Mouse (Mus musculus): Measurements from ENCODE around the gene Spc25. TPM values are rescaled to one million over a fixed set of nuclear protein-coding genes. Genes with fewer than 3 reads are reported as not detected.

Gene Spc25
- 149 and 180 TPM in 2 replicates for polyA plus RNA-seq (2015; fragmentation: Nextera tagmentation; extraction: Ambion mirVana)

- ATAC-seq (ENCODE audit: low read depth) (peak; percentile 96), DNase-seq (peak; percentile 90)
- peak within 1 kb of the TSS; percentile 89 for H3K27ac ChIP-seq
- H3K4me2 ChIP-seq, result peak within 1 kb of the TSS; percentile 80
- no peaks in the 10 kb centered on the region for H3K27me3 ChIP-seq
- peak within 1 kb of the TSS; percentile 94 for H3K4me3 ChIP-seq (replicated peaks)
- no peaks in the 10 kb centered on the region for H3K9me3 ChIP-seq (replicated peaks)
- H3K4me1 ChIP-seq (replicated peaks), result peaks cover 26% of the 10 kb centered on the region
- peak within 1 kb of the TSS; percentile 97 for H3K9ac ChIP-seq
- H3K36me3 ChIP-seq, result peaks cover 25% of the 10 kb centered on the region
- under 1% methylated on average over 46 of the region's 46 CpGs for WGBS (ENCODE audit: insufficient replicate concordance)
Measured at GRCm38 (mm10) chr2:69205791-69206351, at the start of gene Spc25. Gene Spc25 (minus strand): TSS chr2:69206194.

GRCm38 (mm10) chr2:69248221-69248755 is 42.3 kb upstream of the Spc25 start:
- ATAC-seq (ENCODE audit: low read depth), result no peak

DNA sequence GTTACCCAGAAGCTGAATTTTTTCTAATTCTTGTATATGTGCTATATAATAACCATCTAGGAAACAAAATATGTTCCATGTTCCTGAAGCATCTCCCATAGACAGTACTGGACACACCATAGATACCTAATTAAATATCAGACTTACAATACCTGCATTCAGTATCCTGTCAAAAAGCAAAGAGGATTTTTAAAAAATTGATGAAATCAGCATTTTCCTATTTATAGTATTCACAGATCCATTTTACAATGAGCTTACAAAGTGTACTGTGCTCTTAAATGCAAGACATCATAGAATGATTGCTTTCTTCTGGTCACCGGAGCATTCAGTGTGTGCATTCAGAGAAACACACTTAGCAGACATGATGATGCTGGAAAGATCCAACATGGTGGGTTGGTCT is 41.1 kb upstream of the Spc25 start:
- Histone ChIP-seq H3K27me3 (no peaks in the 10 kb centered on the region), H3K36me3 (no peaks in the 10 kb centered on the region), H3K9me3 (replicated peaks) (no peaks in the 10 kb centered on the region), H3K4me3 (replicated peaks) (no peak overlapping the region), H3K4me2 (no peak overlapping the region), H3K27ac (no peak overlapping the region), H3K4me1 (replicated peaks) (no peaks in the 10 kb centered on the region), H3K9ac (no peak overlapping the region)
- 72% methylated on average over 1 of the region's 1 CpGs for WGBS (ENCODE audit: insufficient replicate concordance)
- no peak for DNase-seq
- no peak for ATAC-seq (ENCODE audit: low read depth)

More at GRCm38 (mm10) chr2:69248221-69248755, 42.3 kb upstream of the Spc25 start:
- Histone ChIP-seq H3K4me3 (replicated peaks) (no peak overlapping the region), H3K4me1 (replicated peaks) (no peaks in the 10 kb centered on the region), H3K36me3 (0 out of 2 replicates have a peak, but pooled peaks cover 4% of the 10 kb centered on the region), H3K9me3 (replicated peaks) (no peaks in the 10 kb centered on the region), H3K9ac (no peak overlapping the region), H3K27me3 (no peaks in the 10 kb centered on the region), H3K4me2 (no peak overlapping the region), H3K27ac (no peak overlapping the region)
- DNase-seq, result no peak
- 65% methylated on average over 16 of the region's 16 CpGs for WGBS (ENCODE audit: insufficient replicate concordance)

DNA sequence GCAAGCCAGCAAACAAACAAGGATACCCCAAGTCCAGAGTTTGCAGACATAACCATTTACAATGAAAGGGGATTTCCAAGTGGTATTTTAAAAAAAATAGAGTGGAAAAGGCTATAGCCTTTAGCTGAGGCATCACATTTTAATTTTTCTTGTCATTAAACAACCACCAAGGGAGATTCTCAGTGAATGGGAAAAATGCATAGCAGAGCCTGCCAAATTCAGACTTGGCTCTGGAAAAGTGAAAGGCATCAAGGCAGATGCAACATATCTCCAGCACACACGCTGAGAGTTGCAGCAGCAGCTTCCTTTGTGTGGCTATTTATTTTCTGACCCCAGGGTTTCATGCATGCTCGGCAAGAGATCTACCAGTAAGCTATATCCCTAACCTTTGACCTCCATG is 38.9 kb upstream of the Spc25 start:
- no peaks in the 10 kb centered on the region for H3K9me3 ChIP-seq (replicated peaks)
- ATAC-seq (ENCODE audit: low read depth) (no peak), DNase-seq (no peak)
- H3K27me3 ChIP-seq, result no peaks in the 10 kb centered on the region
- H3K27ac ChIP-seq, result no peak overlapping the region
- H3K9ac ChIP-seq, result no peak overlapping the region
- no peaks in the 10 kb centered on the region for H3K4me1 ChIP-seq (replicated peaks)
- 47% methylated on average over 2 of the region's 2 CpGs for WGBS (ENCODE audit: insufficient replicate concordance)
- H3K4me2 ChIP-seq, result no peak overlapping the region
- no peak overlapping the region for H3K4me3 ChIP-seq (replicated peaks)
- no peaks in the 10 kb centered on the region for H3K36me3 ChIP-seq

- ATAC-seq (ENCODE audit: low read depth) (no peak), DNase-seq (no peak)
- Histone ChIP-seq H3K27ac (no peak overlapping the region), H3K4me2 (no peak overlapping the region), H3K36me3 (no peaks in the 10 kb centered on the region), H3K4me1 (replicated peaks) (no peaks in the 10 kb centered on the region), H3K4me3 (replicated peaks) (no peak overlapping the region), H3K9me3 (replicated peaks) (no peaks in the 10 kb centered on the region), H3K27me3 (no peaks in the 10 kb centered on the region), H3K9ac (no peak overlapping the region)
- WGBS (ENCODE audit: insufficient replicate concordance), result 66% methylated on average over 9 of the region's 9 CpGs
Measured at GRCm38 (mm10) chr2:69239315-69239714, 33.3 kb upstream of the Spc25 start.

DNA sequence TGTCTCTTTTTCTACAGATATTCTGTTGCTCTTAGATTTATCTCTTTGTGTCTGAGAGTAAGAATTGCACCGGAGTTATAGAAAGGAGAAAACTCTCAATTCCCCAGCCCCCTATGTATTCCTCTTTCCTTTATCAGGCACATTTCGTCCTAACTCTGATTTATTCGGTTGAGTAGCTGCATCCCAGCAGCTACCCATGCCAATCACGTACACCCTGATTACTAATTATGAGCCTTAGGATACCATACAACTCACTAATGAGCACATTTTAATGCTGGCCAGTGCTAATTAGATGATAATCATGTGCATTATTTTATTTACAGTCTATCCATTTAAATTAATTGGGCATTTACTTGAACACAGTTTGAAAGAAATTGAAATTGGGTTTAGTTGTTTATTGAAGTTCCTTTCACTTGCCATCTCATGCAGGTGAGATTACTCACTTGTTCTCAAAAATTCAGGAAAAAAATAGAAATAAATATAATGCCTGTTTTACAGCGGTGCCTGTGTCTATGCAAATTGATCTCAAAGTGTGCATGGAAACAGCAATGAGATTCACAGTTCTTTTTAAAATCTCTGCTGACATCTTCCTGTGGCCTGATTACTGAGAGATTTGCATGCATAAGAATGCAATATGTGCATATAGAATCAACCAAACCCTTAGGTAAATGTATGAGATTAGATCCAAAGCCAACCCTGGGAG is 29.1 kb upstream of the Spc25 start:
- WGBS (ENCODE audit: insufficient replicate concordance), result 64% methylated on average over 5 of the region's 5 CpGs
- Histone ChIP-seq H3K27ac (no peak overlapping the region), H3K9me3 (replicated peaks) (no peaks in the 10 kb centered on the region), H3K4me1 (replicated peaks) (no peaks in the 10 kb centered on the region), H3K4me2 (no peak overlapping the region), H3K9ac (no peak overlapping the region), H3K27me3 (no peaks in the 10 kb centered on the region), H3K36me3 (no peaks in the 10 kb centered on the region), H3K4me3 (replicated peaks) (no peak overlapping the region)
- ATAC-seq (ENCODE audit: low read depth) (no peak), DNase-seq (no peak)

DNA sequence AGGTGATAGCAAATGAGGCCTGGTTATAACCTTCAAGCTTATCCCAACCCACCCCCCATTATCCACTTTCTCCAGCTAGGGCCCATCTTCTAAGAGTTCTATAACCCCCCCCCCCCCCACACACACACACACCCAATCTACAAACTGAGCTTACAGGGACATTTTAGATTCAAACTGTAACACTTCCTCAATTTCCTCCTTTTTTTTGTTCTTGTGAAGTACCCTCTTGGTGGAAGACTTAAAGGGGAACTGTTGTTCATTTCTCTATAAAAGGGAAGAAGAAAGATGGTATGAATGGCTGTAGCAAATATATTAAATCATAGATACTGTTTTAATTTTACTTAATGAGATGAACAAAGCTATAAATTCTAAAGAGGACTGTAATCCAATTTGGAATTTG is 26.1 kb upstream of the Spc25 start:
- H3K9ac ChIP-seq, result no peak overlapping the region
- no peaks in the 10 kb centered on the region for H3K36me3 ChIP-seq
- no peaks in the 10 kb centered on the region for H3K4me1 ChIP-seq (replicated peaks)
- H3K27ac ChIP-seq, result no peak overlapping the region
- no peaks in the 10 kb centered on the region for H3K9me3 ChIP-seq (replicated peaks)
- no peaks in the 10 kb centered on the region for H3K27me3 ChIP-seq
- ATAC-seq (ENCODE audit: low read depth), result no peak
- H3K4me2 ChIP-seq, result no peak overlapping the region
- no peak overlapping the region for H3K4me3 ChIP-seq (replicated peaks)
- no peak for DNase-seq

- 71% methylated on average over 2 of the region's 2 CpGs for WGBS (ENCODE audit: insufficient replicate concordance)
- no peak for DNase-seq
- no peak for ATAC-seq (ENCODE audit: low read depth)
Measured at GRCm38 (mm10) chr2:69230137-69230536, 24.1 kb upstream of the Spc25 start.

DNA sequence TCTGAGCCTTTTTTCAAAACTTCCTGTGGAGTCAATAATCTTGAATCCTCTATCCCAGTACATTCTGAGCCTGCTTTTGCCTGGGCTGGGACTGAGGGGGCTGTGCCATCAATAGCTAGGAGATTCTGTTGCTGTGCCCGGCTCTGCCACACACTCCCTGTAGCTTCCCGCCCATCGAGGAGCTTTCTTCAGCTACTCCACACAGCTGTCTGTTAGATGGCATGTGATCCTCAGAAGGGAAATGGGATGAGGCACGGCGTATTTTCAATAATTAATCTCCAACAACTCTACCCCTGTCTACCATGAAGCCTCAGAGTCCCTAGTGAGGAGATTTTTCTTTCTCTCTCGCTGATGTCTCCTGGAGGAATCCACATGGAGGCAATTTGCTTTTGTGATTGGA is 22.6 kb upstream of the Spc25 start:
- Histone ChIP-seq H3K27ac (no peak overlapping the region), H3K36me3 (no peaks in the 10 kb centered on the region), H3K27me3 (no peaks in the 10 kb centered on the region), H3K9ac (no peak overlapping the region), H3K9me3 (replicated peaks) (no peaks in the 10 kb centered on the region), H3K4me3 (replicated peaks) (no peak overlapping the region), H3K4me1 (replicated peaks) (no peaks in the 10 kb centered on the region), H3K4me2 (no peak overlapping the region)
- ATAC-seq (ENCODE audit: low read depth) (no peak), DNase-seq (no peak)
- 78% methylated on average over 6 of the region's 6 CpGs for WGBS (ENCODE audit: insufficient replicate concordance)

More at GRCm38 (mm10) chr2:69230137-69230536, 24.1 kb upstream of the Spc25 start:
- no peaks in the 10 kb centered on the region for H3K27me3 ChIP-seq
- no peak overlapping the region for H3K9ac ChIP-seq
- no peaks in the 10 kb centered on the region for H3K4me1 ChIP-seq (replicated peaks)
- no peak overlapping the region for H3K27ac ChIP-seq
- H3K4me3 ChIP-seq (replicated peaks), result no peak overlapping the region
- no peak overlapping the region for H3K4me2 ChIP-seq
- H3K9me3 ChIP-seq (replicated peaks), result no peaks in the 10 kb centered on the region
- no peaks in the 10 kb centered on the region for H3K36me3 ChIP-seq

DNA sequence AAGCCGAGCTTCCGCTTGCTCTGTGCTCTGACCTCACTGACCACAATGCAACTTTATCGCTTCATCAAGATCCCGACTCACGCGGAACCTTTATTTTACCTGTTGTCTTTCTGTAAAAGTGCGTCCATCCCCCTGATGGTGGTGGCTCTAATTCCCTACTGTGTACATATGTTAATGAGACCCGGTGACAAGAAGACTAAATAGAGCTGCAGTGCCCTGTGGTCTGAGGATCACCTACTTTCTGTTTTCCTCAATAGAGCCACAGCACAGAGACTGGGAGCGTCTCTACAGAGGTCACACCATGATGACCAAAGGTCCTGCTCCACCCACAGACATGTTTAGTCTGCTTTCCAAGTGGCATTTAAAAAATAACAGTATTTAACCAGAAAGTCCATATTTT is 20.9 kb upstream of the Spc25 start:
- ATAC-seq (ENCODE audit: low read depth), result no peak
- WGBS (ENCODE audit: insufficient replicate concordance), result 77% methylated on average over 9 of the region's 9 CpGs
- Histone ChIP-seq H3K9me3 (replicated peaks) (no peaks in the 10 kb centered on the region), H3K27ac (no peak overlapping the region), H3K36me3 (no peaks in the 10 kb centered on the region), H3K27me3 (no peaks in the 10 kb centered on the region), H3K4me2 (no peak overlapping the region), H3K4me3 (replicated peaks) (no peak overlapping the region), H3K4me1 (replicated peaks) (no peaks in the 10 kb centered on the region), H3K9ac (no peak overlapping the region)
- no peak for DNase-seq

GRCm38 (mm10) chr2:69224724-69225123 is 18.7 kb upstream of the Spc25 start:
- ATAC-seq (ENCODE audit: low read depth) (no peak), DNase-seq (no peak)
- Histone ChIP-seq H3K9ac (no peak overlapping the region), H3K27me3 (no peaks in the 10 kb centered on the region), H3K36me3 (no peaks in the 10 kb centered on the region), H3K9me3 (replicated peaks) (no peaks in the 10 kb centered on the region), H3K4me1 (replicated peaks) (no peaks in the 10 kb centered on the region), H3K27ac (no peak overlapping the region), H3K4me2 (no peak overlapping the region), H3K4me3 (replicated peaks) (no peak overlapping the region)
- WGBS (ENCODE audit: insufficient replicate concordance), result 53% methylated on average over 2 of the region's 2 CpGs

- WGBS (ENCODE audit: insufficient replicate concordance), result 75% methylated on average over 10 of the region's 10 CpGs
- no peak for DNase-seq
- H3K9me3 ChIP-seq (replicated peaks), result no peaks in the 10 kb centered on the region
Measured at GRCm38 (mm10) chr2:69222815-69223214, 16.8 kb upstream of the Spc25 start.

More at GRCm38 (mm10) chr2:69222815-69223214, 16.8 kb upstream of the Spc25 start:
- ATAC-seq (ENCODE audit: low read depth), result no peak
- H3K4me1 ChIP-seq (replicated peaks), result no peaks in the 10 kb centered on the region
- no peak overlapping the region for H3K27ac ChIP-seq
- H3K4me2 ChIP-seq, result no peak overlapping the region
- H3K4me3 ChIP-seq (replicated peaks), result no peak overlapping the region
- no peaks in the 10 kb centered on the region for H3K36me3 ChIP-seq
- H3K9ac ChIP-seq, result no peak overlapping the region
- no peaks in the 10 kb centered on the region for H3K27me3 ChIP-seq
